Mouse (Mus musculus) hindbrain, embryonic 16.5 days (tissue): Measurements from ENCODE around the gene Slc22a18. TPM values are rescaled to one million over a fixed set of nuclear protein-coding genes. Genes with fewer than 3 reads are reported as not detected.
"Not testable (repeated sequence)": the region's sequence is repeated elsewhere in the genome, so short reads cannot be mapped to it uniquely, and the experiment has no call there.

Experiments
- ATAC-seq: fragments of 200-750 bp; cut with Nextera tagmentation; 2 replicates; pipeline ENCODE4 v1.8.0; 2017; ENCODE audit warnings: moderate TSS enrichment, moderate library complexity
- H3K27ac ChIP-seq: fragments of 300-500 bp; sonication (generic); 2 replicates; pipeline ENCODE4 v1.5.1; 2014; ENCODE audit warnings: low read depth, mild to moderate bottlenecking, control low read depth, low read length, moderate library complexity
- H3K27me3 ChIP-seq: fragments of 300-500 bp; sonication (generic); replicated peaks from 2 replicates; pipeline ENCODE4 v1.6.1; 2014; ENCODE audit warnings: low read length; ENCODE audit not compliant: control insufficient read depth, insufficient read depth
- H3K36me3 ChIP-seq: fragments of 300-500 bp; sonication (generic); 2 replicates; pipeline ENCODE4 v1.6.1; 2014; ENCODE audit warnings: mild to moderate bottlenecking, low read length, moderate library complexity, mixed read lengths; ENCODE audit not compliant: control insufficient read depth, insufficient read depth
- H3K4me1 ChIP-seq: fragments of 300-500 bp; sonication (generic); 2 replicates; pipeline ENCODE4 v1.6.1; 2014; ENCODE audit warnings: low read depth, low read length; ENCODE audit not compliant: control insufficient read depth, insufficient read depth
- H3K4me2 ChIP-seq: fragments of 300-500 bp; sonication (generic); 2 replicates; pipeline ENCODE4 v1.6.1; 2014; ENCODE audit warnings: mild to moderate bottlenecking, low read length, control low read depth, moderate library complexity
- H3K4me3 ChIP-seq: fragments of 300-500 bp; sonication (generic); 2 replicates; pipeline ENCODE4 v1.5.1; 2014; ENCODE audit warnings: mild to moderate bottlenecking, low read length, control low read depth, moderate library complexity
- H3K9ac ChIP-seq: fragments of 300-500 bp; sonication (generic); 2 replicates; pipeline ENCODE4 v1.6.1; 2014; ENCODE audit warnings: low read depth, mild to moderate bottlenecking, control low read depth, low read length, moderate library complexity
- H3K9me3 ChIP-seq: fragments of 300-500 bp; sonication (generic); 2 replicates; pipeline ENCODE4 v1.6.1; 2014; ENCODE audit warnings: mild to moderate bottlenecking, low read length, moderate library complexity; ENCODE audit not compliant: control insufficient read depth
- WGBS: fragments of 180-500 bp; shearing (Covaris S2); extraction: QIAGEN DNeasy Blood & Tissue Kit; methylation state at CpG from one replicate; pipeline ENCODE4 v1.1.7; 2014; 5-methylcytosine and 5-hydroxymethylcytosine counted together
- polyA plus RNA-seq: library from polyadenylated mRNA; unstranded; fragments of >200 nt; fragmentation: Nextera tagmentation; extraction: Ambion mirVana; gene quantifications from 2 replicates; pipeline ENCODE4 v1.2.1, GENCODE M21; 2015

Gene Slc22a18
- polyA plus RNA-seq, 1 experiment from 2014 or later, result 0.79 TPM

- 94% methylated on average over 6 of the region's 6 CpGs for WGBS
- H3K27me3 ChIP-seq, ATAC-seq, H3K4me1 ChIP-seq, H3K9ac ChIP-seq, H3K4me2 ChIP-seq, H3K27ac ChIP-seq, H3K4me3 ChIP-seq, H3K9me3 ChIP-seq: not testable (repeated sequence)
- H3K36me3 ChIP-seq, result peaks cover 33% of the 10 kb centered on the region
These were observed 64.7 kb downstream of the Slc22a18 start for GRCm38 (mm10) chr7:143538229-143538628.

- H3K4me3 ChIP-seq, result no peak overlapping the region
- no peaks in the 10 kb centered on the region for H3K9me3 ChIP-seq
- peaks cover 4% of the 10 kb centered on the region; the same call in 1 of the 2 replicates for H3K4me1 ChIP-seq
- H3K27me3 ChIP-seq, result no peaks in the 10 kb centered on the region
- whole genome bisulfite sequencing, result 79% methylated on average over 1 of the region's 1 CpGs
- no peak overlapping the region for H3K4me2 ChIP-seq
- no peak for ATAC-seq
- no peak overlapping the region for H3K9ac ChIP-seq
- H3K36me3 ChIP-seq, result peaks cover 31% of the 10 kb centered on the region
- no peak overlapping the region for H3K27ac ChIP-seq
These were observed 65.1 kb downstream of the Slc22a18 start for GRCm38 (mm10) chr7:143538671-143539070.

GRCm38 (mm10) chr7:143544368-143544767 lies 70.8 kb downstream of the Slc22a18 start:
- no peaks in the 10 kb centered on the region for H3K9me3 ChIP-seq
- H3K4me2 ChIP-seq, result no peak overlapping the region
- H3K36me3 ChIP-seq, result no peaks in the 10 kb centered on the region
- peaks cover 20% of the 10 kb centered on the region for H3K4me1 ChIP-seq
- WGBS, result 100% methylated on average over 2 of the region's 2 CpGs
- ATAC-seq, result no peak
- H3K27me3 ChIP-seq, result no peaks in the 10 kb centered on the region
- H3K27ac ChIP-seq, result no peak overlapping the region
- H3K4me3 ChIP-seq, result no peak overlapping the region
- H3K9ac ChIP-seq, result no peak overlapping the region

- Histone ChIP-seq H3K36me3 (no peaks in the 10 kb centered on the region), H3K9ac (no peak overlapping the region), H3K4me3 (no peak overlapping the region), H3K27me3 (no peaks in the 10 kb centered on the region), H3K4me2 (no peak overlapping the region), H3K4me1 (peaks cover 26% of the 10 kb centered on the region), H3K9me3 (no peaks in the 10 kb centered on the region), H3K27ac (no peak overlapping the region)
- WGBS, result 68% methylated on average over 2 of the region's 2 CpGs
- no peak for ATAC-seq
These were observed 73.0 kb downstream of the Slc22a18 start for GRCm38 (mm10) chr7:143546554-143546953.

- peak overlapping the region; percentile 94 for H3K27ac ChIP-seq
- H3K27me3 ChIP-seq, result no peaks in the 10 kb centered on the region
- peaks cover 21% of the 10 kb centered on the region for H3K4me1 ChIP-seq
- peak overlapping the region; percentile 98 for H3K4me3 ChIP-seq
- ATAC-seq, result peak; percentile 73
- peak overlapping the region; percentile 94 for H3K4me2 ChIP-seq
- no peaks in the 10 kb centered on the region for H3K9me3 ChIP-seq
- WGBS, result under 1% methylated on average over 42 of the region's 63 CpGs
- peak overlapping the region; percentile 94 for H3K9ac ChIP-seq
- no peaks in the 10 kb centered on the region for H3K36me3 ChIP-seq
These were observed 74.9 kb downstream of the Slc22a18 start for GRCm38 (mm10) chr7:143548231-143548961.

Other genes starting within 250 kb of the Slc22a18 start
- 165 and 231 TPM in 2 replicates for gene Cdkn1c, start 12.7 kb upstream of the Slc22a18 start, polyA plus RNA-seq
- 0.56 and 0.57 TPM in 2 replicates for gene Phlda2, start 29.4 kb downstream of the Slc22a18 start, polyA plus RNA-seq
- gene Nap1l4, start 75.4 kb downstream of the Slc22a18 start, polyA plus RNA-seq, result 323 and 328 TPM in 2 replicates
- 71.6 and 73.9 TPM in 2 replicates for gene Cars, start 126.4 kb downstream of the Slc22a18 start, polyA plus RNA-seq
- gene Tnfrsf26, start 155.0 kb downstream of the Slc22a18 start, polyA plus RNA-seq, result 0.07 and 0.18 TPM in 2 replicates
- 2.4 and 5.0 TPM in 2 replicates for gene Tnfrsf22, start 175.9 kb downstream of the Slc22a18 start, polyA plus RNA-seq
- gene Tnfrsf23, start 212.1 kb downstream of the Slc22a18 start, polyA plus RNA-seq, result 0.71 and 1.5 TPM in 2 replicates